Mouse (Mus musculus) embryonic fibroblast, embryonic 13.5 days (primary cell): ENCODE data around the gene Shoc2.

Experiments used
- CTCF ChIP-seq: IDR thresholded peaks from 2 replicates; pipeline ENCODE4 v1.5.1; 2011; ENCODE audit warnings: mild to moderate bottlenecking, control low read depth, low read length, moderate library complexity, borderline replicate concordance; ENCODE audit not compliant: insufficient read depth
- POLR2A ChIP-seq: IDR thresholded peaks from 2 replicates; pipeline ENCODE4 v1.6.1; 2011; ENCODE audit warnings: low read depth, mild to moderate bottlenecking, control low read depth, low read length, moderate library complexity

GRCm38 (mm10) chr19:54040356-54041028 is 96.4 kb downstream of the Shoc2 start:
- TF ChIP-seq POLR2A = no peak
- no peak for TF ChIP-seq CTCF
